Mouse (Mus musculus) kidney, adult 10 weeks (tissue): ENCODE data around the gene Catsper2. TPM values are rescaled to one million over a fixed set of nuclear protein-coding genes. Genes with fewer than 3 reads are reported as not detected.

Experiments used
- polyA plus RNA-seq: library from polyadenylated mRNA; stranded (reverse); fragments of 350-450 nt; fragmentation: Illumina TruSeq; extraction: RNeasy Lipid Tissue Mini Kit (QIAGEN cat#74804); gene quantifications from one replicate; pipeline ENCODE4 v1.2.3, GENCODE M21; 2014; ENCODE audit warnings: low read depth, low replicate concordance

Gene Catsper2
- polyA plus RNA-seq, result 1.3 TPM

GRCm38 (mm10) chr2:121413387-121414042 lies at the start of gene Catsper2, which contains the start of gene Pdia3:
Gene Catsper2 (minus strand): TSS chr2:121413792.
Gene Pdia3 (plus strand): TSS chr2:121413775.

GRCm38 (mm10) chr2:121456692-121457642 lies 43.4 kb upstream of the Catsper2 start, which contains the start of gene Serinc4:
Gene Serinc4 (minus strand): TSS chr2:121456781.

GRCm38 (mm10) chr2:121452990-121453389 lies 39.4 kb upstream of the Catsper2 start, which contains the start of gene Hypk:
Gene Hypk (plus strand): TSS chr2:121453290.

GRCm38 (mm10) chr2:121448739-121449535 lies 35.3 kb upstream of the Catsper2 start, which contains the start of gene Serf2:
Gene Serf2 (plus strand): TSS chr2:121449195.

GRCm38 (mm10) chr2:121444178-121444577 lies 30.6 kb upstream of the Catsper2 start, which contains the start of gene Ell3:
Gene Ell3 (minus strand): TSS chr2:121444278.

GRCm38 (mm10) chr2:121386961-121387575 lies 26.5 kb downstream of the Catsper2 start, which contains the start of gene Strc:
Gene Strc (minus strand): TSS chr2:121387168.

GRCm38 (mm10) chr2:121357494-121357893 lies 56.1 kb downstream of the Catsper2 start, which contains the start of gene Ckmt1:
Gene Ckmt1 (plus strand): TSS chr2:121357714.

GRCm38 (mm10) chr2:121354820-121355592 lies 58.6 kb downstream of the Catsper2 start, which contains the start of gene Ppip5k1:
Gene Ppip5k1 (minus strand): TSS chr2:121355396.

Other genes with a start within 250 kb of the Catsper2 start
- gene Tubgcp4, start 243.1 kb downstream of the Catsper2 start, polyA plus RNA-seq, result 49.1 TPM
- 32.5 TPM for gene Zscan29, start 242.7 kb downstream of the Catsper2 start, polyA plus RNA-seq
- 7.5 TPM for gene Trp53bp1, start 142.4 kb downstream of the Catsper2 start, polyA plus RNA-seq
- gene Map1a, start 124.2 kb downstream of the Catsper2 start, polyA plus RNA-seq, result 0.08 TPM
- gene Ppip5k1, start 58.4 kb downstream of the Catsper2 start, polyA plus RNA-seq, result 14.8 TPM
- 14.6 TPM for gene Ckmt1, start 56.1 kb downstream of the Catsper2 start, polyA plus RNA-seq
- not detected for gene Strc, start 26.6 kb downstream of the Catsper2 start, polyA plus RNA-seq
- 1,198 TPM for gene Pdia3, start within 50 bp of the Catsper2 start, polyA plus RNA-seq
- 9.0 TPM for gene Ell3, start 30.5 kb upstream of the Catsper2 start, polyA plus RNA-seq
- gene Serf2, start 35.4 kb upstream of the Catsper2 start, polyA plus RNA-seq, result 91.2 TPM
- 37.1 TPM for gene Hypk, start 39.5 kb upstream of the Catsper2 start, polyA plus RNA-seq
- gene Serinc4, start 43.0 kb upstream of the Catsper2 start, polyA plus RNA-seq, result not detected
- 57.1 TPM for gene Mfap1b, start 60.3 kb upstream of the Catsper2 start, polyA plus RNA-seq
- 58.8 TPM for gene Mfap1a, start 92.9 kb upstream of the Catsper2 start, polyA plus RNA-seq
- 7.2 TPM for gene Wdr76, start 92.9 kb upstream of the Catsper2 start, polyA plus RNA-seq